Mouse (Mus musculus) urinary bladder, postnatal 4 days (tissue): ENCODE data around the gene Elmsan1.

ENCODE experiments used
- DNase-seq, 2 experiments: peaks; one replicate each; pipeline ENCODE4 v3.0.0; 2021 to 2022; ENCODE audit warnings: low spot score in 2 of 2

The Elmsan1 gene

GRCm38 (mm10) chr12:84100604-84101492 is 117.8 kb downstream of the Elmsan1 start, which contains the start of gene Acot6:
Acot6 (plus strand) TSS chr12:84100654.
- peak in 1 of 2 experiments; percentile 43 for DNase-seq

DNA sequence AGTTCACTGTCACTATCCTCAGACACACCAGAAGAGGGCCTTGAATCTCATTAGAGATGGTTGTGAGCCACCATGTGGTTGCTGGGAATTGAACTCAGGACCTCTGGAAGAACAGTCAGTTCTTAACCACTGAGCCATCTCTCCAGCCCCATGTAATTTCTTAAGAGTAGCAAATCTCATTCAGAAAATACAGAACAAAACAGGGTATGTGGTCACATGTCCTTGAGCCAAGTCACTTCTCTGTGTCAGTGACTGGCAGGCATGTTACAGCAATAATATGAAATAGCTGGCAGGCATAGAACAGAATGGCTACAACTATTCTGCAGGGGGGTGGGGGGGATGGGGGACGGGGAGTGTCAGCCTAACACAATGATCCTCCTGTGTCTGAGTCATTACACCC is 118.6 kb downstream of the Elmsan1 start:
- DNase-seq = no peak

GRCm38 (mm10) chr12:84099605-84100004 is 119.1 kb downstream of the Elmsan1 start:
- DNase-seq = no peak
